Mouse (Mus musculus) lung, adult 2 months (tissue): ENCODE measurements around the gene Zfp276.

Experiments
- CTCF ChIP-seq: fragments of 200-500 bp; IDR thresholded peaks from 2 replicates; pipeline ENCODE4 v1.5.1; 2011; ENCODE audit warnings: mild to moderate bottlenecking, low read length, control low read depth; ENCODE audit not compliant: insufficient read depth
- POLR2A ChIP-seq: fragments of 200-500 bp; IDR thresholded peaks from 2 replicates; pipeline ENCODE4 v1.6.1; 2011; ENCODE audit warnings: low read depth, mild to moderate bottlenecking, control low read depth, low read length, borderline replicate concordance; ENCODE audit errors: extremely low read depth

DNA sequence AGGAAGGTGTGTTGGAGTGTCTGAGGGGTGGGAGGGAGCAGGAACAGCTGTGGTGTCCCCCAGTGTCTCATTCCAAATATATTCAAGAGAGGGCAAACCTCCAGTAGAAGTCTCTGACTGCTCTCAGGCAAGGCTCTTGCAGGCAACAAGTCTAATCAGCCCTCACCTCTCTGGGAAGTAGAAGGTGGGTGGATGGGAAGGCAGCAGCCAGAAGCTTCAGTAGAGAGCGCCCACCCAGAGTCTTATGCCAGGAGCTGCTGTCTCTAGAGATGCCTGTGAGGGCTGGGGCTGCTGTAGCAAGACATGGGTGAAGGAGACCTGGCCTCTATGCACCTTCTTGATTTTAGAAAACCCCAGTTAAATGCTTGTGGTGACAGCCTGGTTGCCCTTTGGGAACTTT is 25.6 kb upstream of the Zfp276 start:
- TF ChIP-seq CTCF, result no peak
- no peak for TF ChIP-seq POLR2A
